Mouse (Mus musculus) embryonic facial prominence, embryonic 10.5 days (tissue): ENCODE data around the gene Srrd. TPM values are rescaled to one million over a fixed set of nuclear protein-coding genes. Genes with fewer than 3 reads are reported as not detected.
A peak's percentile ranks its signal among the peaks of the same experiment; 100 is the strongest.

Experiments used
- DNase-seq: peaks from one replicate; pipeline ENCODE4 v3.0.0-alpha.2; 2017; ENCODE audit warnings: low spot score
- H3K27ac ChIP-seq: fragments of 300-500 bp; sonication (generic); replicated peaks from 2 replicates; pipeline ENCODE4 v1.5.1; 2016; ENCODE audit warnings: mild to moderate bottlenecking
- H3K27me3 ChIP-seq: fragments of 300-500 bp; sonication (generic); replicated peaks from 2 replicates; pipeline ENCODE4 v1.6.1; 2016; ENCODE audit warnings: low read depth, mild to moderate bottlenecking; ENCODE audit not compliant: poor library complexity, severe bottlenecking
- H3K36me3 ChIP-seq: fragments of 300-500 bp; sonication (generic); replicated peaks from 2 replicates; pipeline ENCODE4 v1.6.1; 2016; ENCODE audit warnings: mild to moderate bottlenecking, moderate library complexity
- H3K4me1 ChIP-seq: fragments of 300-500 bp; sonication (generic); 2 replicates; pipeline ENCODE4 v1.6.1; 2016
- H3K4me3 ChIP-seq: fragments of 300-500 bp; sonication (generic); 2 replicates; pipeline ENCODE4 v1.5.1; 2016; ENCODE audit warnings: mild to moderate bottlenecking, moderate library complexity
- H3K9me3 ChIP-seq: fragments of 300-500 bp; sonication (generic); 2 replicates; pipeline ENCODE4 v1.6.1; 2016; ENCODE audit warnings: mild to moderate bottlenecking
- WGBS: fragments of 180-500 bp; shearing (Covaris S2); methylation state at CpG from one replicate; pipeline ENCODE4 v1.1.7; 2016; 5-methylcytosine and 5-hydroxymethylcytosine counted together
- polyA plus RNA-seq: library from polyadenylated mRNA; unstranded; fragments of >200 nt; fragmentation: Nextera tagmentation; extraction: Ambion mirVana; gene quantifications from 2 replicates; pipeline ENCODE4 v1.2.1, GENCODE M21; 2016

The Srrd gene
- polyA plus RNA-seq, 1 experiment from 2014 or later: 51.6 TPM

DNA sequence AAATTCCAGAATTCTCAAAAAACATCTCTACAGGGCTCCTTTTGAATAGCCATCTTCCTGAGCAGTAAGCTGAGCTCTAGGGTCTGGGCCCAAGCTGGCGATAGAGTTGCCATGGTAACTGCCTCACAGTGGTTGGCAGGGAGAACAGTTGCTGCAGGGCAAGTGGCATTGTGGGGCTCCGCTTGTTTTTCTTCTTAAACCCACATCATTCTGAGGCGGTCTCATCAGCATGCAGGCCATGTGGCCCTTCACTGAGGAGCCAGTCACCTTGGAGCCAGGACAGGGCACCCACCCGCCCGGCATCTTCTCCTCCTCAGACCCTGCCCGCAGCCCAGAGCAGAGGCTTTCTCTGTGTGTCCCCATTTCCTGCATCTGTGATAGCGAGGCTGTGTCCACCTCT is 29.1 kb upstream of the Srrd start:
- WGBS: 50% methylated on average over 7 of the region's 7 CpGs
- H3K4me3 ChIP-seq: no peak overlapping the region
- H3K4me1 ChIP-seq: peaks cover 25% of the 10 kb centered on the region
- H3K27ac ChIP-seq: peak overlapping the region; percentile 48; the same call in 1 of the 2 replicates
- H3K27me3 ChIP-seq: no peaks in the 10 kb centered on the region
- H3K9me3 ChIP-seq: no peaks in the 10 kb centered on the region
- no peak for DNase-seq
- H3K36me3 ChIP-seq: peaks cover 97% of the 10 kb centered on the region

DNA sequence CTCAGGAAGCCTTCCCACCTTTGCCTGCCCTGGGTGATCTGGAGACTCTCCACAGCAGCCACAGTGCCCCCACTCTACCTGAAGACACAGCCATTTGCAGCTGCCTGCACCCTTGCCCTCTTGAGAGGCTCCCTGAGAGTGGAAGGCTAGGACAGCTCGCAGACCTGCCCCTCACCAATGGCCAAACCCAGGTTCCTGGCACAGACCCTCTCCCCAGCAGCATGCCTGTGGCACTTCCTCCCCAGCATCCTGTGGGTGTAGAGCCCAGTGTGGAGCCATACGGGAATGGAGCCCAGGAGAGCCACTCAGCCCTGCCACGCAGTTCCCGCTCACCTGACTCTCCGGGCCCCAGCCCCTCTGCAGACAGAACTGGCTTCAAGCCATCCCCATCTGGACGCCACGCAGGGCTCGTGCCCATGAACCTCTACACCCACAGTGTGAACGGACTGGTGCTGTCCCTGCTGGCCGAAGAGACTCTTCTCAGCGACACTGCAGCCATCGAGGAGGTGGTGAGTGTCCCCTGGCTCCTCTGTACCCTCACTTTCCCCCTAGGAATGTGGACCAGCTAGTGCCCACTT is 27.5 kb upstream of the Srrd start:
- H3K27me3 ChIP-seq: no peaks in the 10 kb centered on the region
- no peaks in the 10 kb centered on the region for H3K9me3 ChIP-seq
- 90% methylated on average over 12 of the region's 12 CpGs for WGBS
- no peak overlapping the region for H3K4me3 ChIP-seq
- 0 out of 2 replicates have a peak overlapping the region, but pooled peaks have one; percentile 4 for H3K27ac ChIP-seq
- H3K4me1 ChIP-seq: peaks cover 18% of the 10 kb centered on the region
- DNase-seq: no peak
- peaks cover 96% of the 10 kb centered on the region for H3K36me3 ChIP-seq

DNA sequence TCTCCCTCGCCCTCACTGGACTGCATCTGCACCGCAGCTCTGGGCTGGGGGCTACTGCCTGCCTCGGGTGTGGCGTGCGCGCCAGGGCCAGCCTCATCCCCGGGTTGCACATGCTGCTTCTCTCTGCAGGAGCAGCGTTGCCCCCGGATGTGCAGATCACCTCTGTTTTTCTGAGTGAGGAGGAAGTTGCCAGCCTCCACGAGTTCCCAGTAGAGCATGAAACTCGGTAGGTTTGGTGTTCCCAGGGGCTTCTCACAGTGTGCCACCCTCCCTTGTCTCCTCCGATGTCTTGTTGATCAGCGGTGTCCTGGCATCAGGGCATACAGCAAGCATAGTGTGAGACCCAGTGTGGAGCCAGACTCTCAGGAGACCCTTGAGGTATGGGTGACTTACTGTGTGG is 26.5 kb upstream of the Srrd start:
- Histone ChIP-seq H3K9me3 (no peaks in the 10 kb centered on the region), H3K4me3 (no peak overlapping the region), H3K27ac (no peak overlapping the region), H3K27me3 (no peaks in the 10 kb centered on the region), H3K4me1 (peaks cover 17% of the 10 kb centered on the region), H3K36me3 (peaks cover 96% of the 10 kb centered on the region)
- 90% methylated on average over 13 of the region's 13 CpGs for WGBS
- DNase-seq: no peak

DNA sequence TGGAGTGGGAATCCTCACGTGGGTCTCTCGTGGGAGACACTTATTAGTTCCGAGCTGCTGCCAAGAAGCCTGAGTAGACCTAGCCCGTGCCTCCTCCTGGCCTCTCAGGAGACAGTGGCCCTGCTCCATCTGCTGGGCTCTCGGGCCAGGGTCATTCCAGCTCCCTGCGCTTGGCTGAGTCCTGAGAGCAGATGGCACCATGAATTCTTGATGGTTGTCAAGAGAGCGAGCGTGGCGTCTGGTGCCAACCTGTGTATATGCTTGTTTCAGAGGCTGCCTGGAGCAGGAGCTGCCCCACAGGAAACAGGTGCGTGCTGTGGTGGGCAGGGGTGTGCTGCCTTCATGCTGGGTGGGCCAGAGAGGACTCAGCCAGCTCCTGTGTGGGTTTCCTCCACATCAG is 25.8 kb upstream of the Srrd start:
- H3K4me3 ChIP-seq: no peak overlapping the region
- H3K9me3 ChIP-seq: no peaks in the 10 kb centered on the region
- H3K36me3 ChIP-seq: peaks cover 96% of the 10 kb centered on the region
- DNase-seq: no peak
- H3K4me1 ChIP-seq: peaks cover 22% of the 10 kb centered on the region
- WGBS: 95% methylated on average over 10 of the region's 10 CpGs
- no peak overlapping the region for H3K27ac ChIP-seq
- H3K27me3 ChIP-seq: no peaks in the 10 kb centered on the region

DNA sequence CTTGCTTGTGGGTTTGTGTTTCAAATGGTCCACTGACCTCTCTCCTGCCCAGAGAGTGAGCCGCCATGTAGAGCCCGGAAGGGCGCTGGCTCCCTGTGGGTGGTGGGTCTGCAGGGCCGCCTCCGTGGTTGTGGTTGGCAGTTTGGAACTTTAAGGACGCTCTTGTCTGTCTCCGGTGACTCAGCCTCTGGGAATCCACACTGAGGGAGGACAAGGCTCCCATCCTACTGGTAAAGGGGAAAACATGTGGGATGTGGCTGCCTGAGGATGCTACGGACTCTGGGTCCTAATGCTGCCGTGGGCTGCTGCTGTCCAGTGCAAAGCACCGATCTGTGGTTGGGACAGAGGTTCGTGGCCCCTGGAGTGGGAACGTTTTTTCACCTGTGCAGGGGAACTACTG is 25.1 kb upstream of the Srrd start:
- Histone ChIP-seq H3K36me3 (peaks cover 96% of the 10 kb centered on the region), H3K9me3 (no peaks in the 10 kb centered on the region), H3K4me1 (peaks cover 22% of the 10 kb centered on the region), H3K4me3 (no peak overlapping the region), H3K27ac (no peak overlapping the region), H3K27me3 (no peaks in the 10 kb centered on the region)
- no peak for DNase-seq
- 90% methylated on average over 12 of the region's 12 CpGs for WGBS

DNA sequence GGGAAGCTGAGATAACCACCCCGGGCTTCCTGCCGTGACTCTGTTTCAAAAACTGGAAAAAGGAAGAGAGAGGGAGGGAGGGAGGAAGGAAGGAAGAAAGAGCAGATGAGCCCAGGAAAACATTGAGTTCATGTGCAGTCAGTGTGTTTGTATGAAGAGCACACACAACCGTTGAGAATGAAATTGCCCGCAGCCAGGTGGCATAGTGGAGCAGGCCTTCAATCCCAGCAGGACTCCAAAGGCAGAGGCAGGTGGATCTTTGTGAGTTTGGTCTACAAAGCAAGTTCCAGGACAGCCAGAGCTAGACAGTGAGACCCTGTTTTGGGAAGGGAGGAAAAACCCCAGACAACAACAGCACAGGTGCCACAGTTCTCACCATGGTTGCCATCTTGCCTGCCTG is 24.5 kb upstream of the Srrd start:
- no peaks in the 10 kb centered on the region for H3K27me3 ChIP-seq
- no peak overlapping the region for H3K4me3 ChIP-seq
- peaks cover 20% of the 10 kb centered on the region for H3K4me1 ChIP-seq
- no peak for DNase-seq
- 86% methylated on average over 4 of the region's 4 CpGs for WGBS
- H3K27ac ChIP-seq: no peak overlapping the region
- H3K36me3 ChIP-seq: peaks cover 96% of the 10 kb centered on the region
- no peaks in the 10 kb centered on the region for H3K9me3 ChIP-seq

DNA sequence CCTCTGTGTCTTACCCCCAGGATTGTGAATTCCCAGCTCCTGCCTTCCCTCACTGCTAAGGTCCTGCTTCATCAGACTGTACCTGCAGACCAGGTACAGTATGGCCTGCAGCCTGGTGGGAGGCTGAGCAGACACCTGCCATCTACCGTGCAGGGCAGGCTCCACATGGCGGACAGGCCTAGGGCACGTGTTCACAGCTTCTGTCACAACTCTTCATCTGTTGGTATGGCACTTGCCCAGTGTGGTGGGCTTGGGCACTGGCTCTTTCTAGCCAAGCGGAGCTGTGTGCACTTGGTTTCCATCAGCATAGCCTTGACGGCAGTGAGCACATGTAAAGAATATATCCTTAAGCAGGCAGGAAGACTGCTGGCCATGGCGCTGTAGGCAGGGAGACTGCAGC is 24.0 kb upstream of the Srrd start:
- H3K27me3 ChIP-seq: no peaks in the 10 kb centered on the region
- no peaks in the 10 kb centered on the region for H3K9me3 ChIP-seq
- H3K4me3 ChIP-seq: no peak overlapping the region
- H3K36me3 ChIP-seq: peaks cover 96% of the 10 kb centered on the region
- WGBS: 95% methylated on average over 6 of the region's 6 CpGs
- peaks cover 15% of the 10 kb centered on the region for H3K4me1 ChIP-seq
- H3K27ac ChIP-seq: no peak overlapping the region
- DNase-seq: no peak

DNA sequence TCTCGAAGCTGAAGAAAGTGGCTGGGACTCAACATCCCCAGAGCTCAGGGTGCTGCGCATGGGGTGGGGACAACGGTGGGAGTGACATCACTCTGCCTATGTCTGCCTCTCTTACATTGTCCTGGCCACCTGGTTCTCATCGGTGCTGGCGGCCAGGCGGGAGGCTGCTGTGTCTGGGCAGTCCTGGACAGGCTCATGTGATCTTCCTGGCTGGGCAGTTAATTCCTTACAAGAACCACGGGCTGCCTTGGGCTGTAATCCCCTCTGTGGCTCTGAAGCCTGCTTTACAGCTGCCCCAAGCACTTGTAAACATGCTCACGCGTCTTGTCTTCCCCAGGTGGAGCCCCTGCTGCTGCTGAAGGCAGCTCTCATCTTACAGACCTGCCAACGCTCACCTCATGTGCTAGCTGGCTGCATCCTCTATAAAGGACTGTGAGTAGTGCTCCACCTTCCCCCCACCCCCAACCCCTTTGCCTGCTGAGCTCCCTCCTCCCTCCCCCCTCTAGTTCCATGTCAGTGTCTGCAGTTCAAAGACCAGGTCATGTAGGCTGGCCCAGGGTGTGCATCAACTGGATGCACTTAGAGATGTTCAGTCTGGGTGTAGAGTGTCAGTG is 21.5 kb upstream of the Srrd start:
- H3K27ac ChIP-seq: no peak overlapping the region
- 64% methylated on average over 10 of the region's 10 CpGs for WGBS
- H3K36me3 ChIP-seq: peaks cover 86% of the 10 kb centered on the region
- DNase-seq: no peak
- H3K4me3 ChIP-seq: no peak overlapping the region
- no peaks in the 10 kb centered on the region for H3K27me3 ChIP-seq
- peaks cover 11% of the 10 kb centered on the region; the same call in 1 of the 2 replicates for H3K4me1 ChIP-seq
- H3K9me3 ChIP-seq: no peaks in the 10 kb centered on the region

DNA sequence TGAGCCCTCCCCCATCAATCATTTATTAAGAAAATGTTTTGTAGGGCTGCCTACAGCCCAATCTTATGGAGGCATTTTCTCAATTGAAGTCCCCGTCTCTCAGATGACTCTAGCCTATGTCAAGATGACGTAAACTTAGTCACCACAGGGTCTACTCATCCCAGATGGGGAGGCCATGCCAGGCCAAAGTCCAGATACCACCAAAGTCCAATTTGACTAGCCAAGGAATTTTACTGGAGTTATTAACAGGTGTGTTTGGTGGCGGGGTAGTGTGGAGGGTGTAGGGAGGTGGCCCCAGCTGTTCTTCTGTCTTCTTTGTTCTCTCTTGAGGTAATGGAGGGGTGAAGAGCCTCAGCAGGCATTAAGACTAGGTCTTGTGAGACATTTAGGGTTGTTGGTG is 17.2 kb upstream of the Srrd start:
- 93% methylated on average over 3 of the region's 3 CpGs for WGBS

DNA sequence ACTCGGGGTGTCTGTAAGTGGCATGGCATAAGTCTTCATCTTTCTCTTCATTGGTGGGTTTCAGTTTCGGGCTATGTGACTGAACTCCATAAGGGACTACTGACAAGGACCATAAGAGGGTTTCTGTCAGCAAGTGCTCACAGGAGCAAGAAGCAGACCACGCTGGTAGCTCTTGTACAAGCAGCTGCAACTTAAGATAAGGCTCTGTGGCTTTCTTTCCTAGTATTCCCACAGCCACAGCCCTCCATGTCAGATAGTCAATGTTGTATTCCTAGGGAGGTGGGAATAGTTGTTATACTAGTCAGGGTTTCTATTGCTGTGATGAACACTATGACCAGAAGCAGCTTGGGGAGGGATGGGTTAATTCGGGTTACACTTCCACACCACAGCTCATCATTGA is 16.7 kb upstream of the Srrd start:
- peaks cover 11% of the 10 kb centered on the region; the same call in 1 of the 2 replicates for H3K4me1 ChIP-seq
- H3K36me3 ChIP-seq: peaks cover 82% of the 10 kb centered on the region
- no peak overlapping the region for H3K27ac ChIP-seq
- 91% methylated on average over 4 of the region's 4 CpGs for WGBS
- no peak overlapping the region for H3K4me3 ChIP-seq
- no peaks in the 10 kb centered on the region for H3K27me3 ChIP-seq
- H3K9me3 ChIP-seq: no peaks in the 10 kb centered on the region
- no peak for DNase-seq

More for the DNA sequence above, 17.2 kb upstream of the Srrd start:
- Histone ChIP-seq H3K27ac (no peak overlapping the region), H3K9me3 (no peaks in the 10 kb centered on the region), H3K27me3 (no peaks in the 10 kb centered on the region), H3K4me1 (peaks cover 15% of the 10 kb centered on the region; the same call in 1 of the 2 replicates), H3K36me3 (peaks cover 82% of the 10 kb centered on the region), H3K4me3 (no peak overlapping the region)
- DNase-seq: no peak

DNA sequence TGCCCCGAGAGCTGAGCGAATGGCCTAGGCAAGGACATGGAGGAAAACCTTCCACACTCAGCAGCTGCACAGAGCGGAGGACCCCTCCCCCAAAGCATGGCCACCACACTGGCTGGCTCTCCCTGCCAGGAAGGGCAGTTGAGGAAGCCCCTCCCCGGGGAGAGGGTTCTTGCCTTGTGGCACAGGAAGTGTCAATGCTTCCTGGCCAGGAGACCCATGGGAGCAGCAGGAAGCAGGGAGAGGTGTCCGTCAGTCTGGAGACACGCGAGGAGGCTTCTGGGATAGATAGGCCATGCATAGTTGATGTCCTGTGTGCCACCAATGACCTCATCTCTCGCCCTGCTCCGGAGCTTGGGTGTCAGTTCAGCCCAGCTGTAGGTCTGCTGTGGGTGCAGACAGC is 13.5 kb upstream of the Srrd start:
- peaks cover 85% of the 10 kb centered on the region for H3K36me3 ChIP-seq
- no peak overlapping the region for H3K4me3 ChIP-seq
- no peaks in the 10 kb centered on the region for H3K27me3 ChIP-seq
- DNase-seq: no peak
- no peaks in the 10 kb centered on the region for H3K9me3 ChIP-seq
- H3K4me1 ChIP-seq: 0 out of 2 replicates have a peak, but pooled peaks cover 3% of the 10 kb centered on the region
- WGBS: 93% methylated on average over 9 of the region's 9 CpGs
- no peak overlapping the region for H3K27ac ChIP-seq

DNA sequence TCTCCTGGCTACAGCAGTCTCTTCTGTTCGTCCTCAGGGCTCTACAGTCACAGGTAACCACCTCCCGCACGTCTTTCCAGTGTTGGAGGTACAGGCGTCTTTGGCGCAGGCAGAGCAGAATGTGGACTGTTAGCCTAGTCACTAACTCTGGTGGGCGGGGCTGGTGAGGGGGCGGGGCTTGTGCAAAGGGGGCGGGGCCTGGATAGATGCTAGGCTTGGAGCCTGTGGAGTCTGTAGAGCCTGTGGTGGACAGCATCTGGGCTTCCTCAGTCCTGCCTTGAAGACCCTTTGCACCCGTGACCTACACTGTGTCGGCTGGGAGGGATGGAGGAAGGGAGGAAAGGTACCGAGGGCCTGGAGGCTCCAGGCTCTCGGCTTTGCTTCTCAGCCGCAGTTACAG is 13.1 kb upstream of the Srrd start, which contains the start of gene Gm6583:
Gm6583 (minus strand) TSS at position 124 of the 400 bp plus-strand sequence.
- H3K27ac ChIP-seq: no peak within 1 kb of the TSS
- H3K4me3 ChIP-seq: no peak within 1 kb of the TSS
- H3K27me3 ChIP-seq: no peaks in the 10 kb centered on the region
- H3K4me1 ChIP-seq: 0 out of 2 replicates have a peak, but pooled peaks cover 3% of the 10 kb centered on the region
- no peaks in the 10 kb centered on the region for H3K9me3 ChIP-seq
- 62% methylated on average over 13 of the region's 13 CpGs for WGBS
- DNase-seq: peak; percentile 29
- peaks cover 87% of the 10 kb centered on the region for H3K36me3 ChIP-seq

DNA sequence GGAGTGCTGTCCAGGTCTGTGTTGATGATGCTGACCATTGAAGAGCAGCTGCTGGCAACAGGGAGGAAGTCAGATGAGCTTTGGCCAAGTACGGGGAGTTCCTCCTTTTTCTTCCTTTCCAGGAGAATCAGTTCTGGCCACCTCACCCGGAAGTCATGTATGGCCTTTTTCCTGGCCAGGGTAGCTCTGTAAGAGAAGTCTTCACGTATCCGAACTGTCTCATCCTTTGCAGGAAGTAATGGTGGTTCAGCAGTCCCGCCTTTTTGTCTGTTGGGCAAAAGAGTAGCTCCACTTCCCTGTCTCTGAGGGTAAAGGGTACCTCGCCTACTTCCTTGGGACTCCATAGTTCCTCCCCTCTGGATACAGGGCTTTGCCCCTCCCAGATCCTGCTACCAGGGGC is 12.7 kb upstream of the Srrd start:
- DNase-seq: no peak
- no peak overlapping the region for H3K27ac ChIP-seq
- H3K4me3 ChIP-seq: no peak overlapping the region
- no peaks in the 10 kb centered on the region for H3K27me3 ChIP-seq
- no peaks in the 10 kb centered on the region for H3K9me3 ChIP-seq
- H3K36me3 ChIP-seq: peaks cover 89% of the 10 kb centered on the region
- 0 out of 2 replicates have a peak, but pooled peaks cover 3% of the 10 kb centered on the region for H3K4me1 ChIP-seq
- 90% methylated on average over 6 of the region's 6 CpGs for WGBS
